Mouse (Mus musculus): ENCODE results near the gene Prr13. TPM values are rescaled to one million over a fixed set of nuclear protein-coding genes. Genes with fewer than 3 reads are reported as not detected.

Gene Prr13
- total RNA-seq, 2 experiments from 2014 or later: 26.4 to 28.0 TPM

- DNase-seq: no peak
Measured at GRCm38 (mm10) chr15:102461430-102462075, 2.7 kb downstream of the Prr13 start.

GRCm38 (mm10) chr15:102463666-102464065 is 4.8 kb downstream of the Prr13 start:
- no peak for DNase-seq

- no peak for DNase-seq
Measured at GRCm38 (mm10) chr15:102468675-102469370, 10.0 kb downstream of the Prr13 start.

- DNase-seq: peak; percentile 97
Measured at GRCm38 (mm10) chr15:102470183-102470604, 11.4 kb downstream of the Prr13 start, which contains the start of gene Pcbp2. TSS of gene Pcbp2 (plus strand) at chr15:102470539.

- DNase-seq: peak; percentile 89
Measured at GRCm38 (mm10) chr15:102470605-102471294, 11.9 kb downstream of the Prr13 start.

- DNase-seq: no peak
Measured at GRCm38 (mm10) chr15:102471295-102471645, 12.4 kb downstream of the Prr13 start.

- no peak for DNase-seq
Measured at GRCm38 (mm10) chr15:102471727-102472126, 12.9 kb downstream of the Prr13 start.

- no peak for DNase-seq
Measured at GRCm38 (mm10) chr15:102473246-102473645, 14.4 kb downstream of the Prr13 start.

- DNase-seq: no peak
Measured at GRCm38 (mm10) chr15:102474520-102474919, 15.7 kb downstream of the Prr13 start.

GRCm38 (mm10) chr15:102483136-102483535 is 24.3 kb downstream of the Prr13 start:
- no peak for DNase-seq

GRCm38 (mm10) chr15:102485853-102486252 is 27.0 kb downstream of the Prr13 start:
- DNase-seq: no peak

GRCm38 (mm10) chr15:102487664-102488063 is 28.8 kb downstream of the Prr13 start:
- DNase-seq: no peak

GRCm38 (mm10) chr15:102498322-102498721 is 39.5 kb downstream of the Prr13 start:
- no peak for DNase-seq

- no peak for DNase-seq
Measured at GRCm38 (mm10) chr15:102499370-102499769, 40.5 kb downstream of the Prr13 start.

- DNase-seq: no peak
Measured at GRCm38 (mm10) chr15:102499851-102500250, 41.0 kb downstream of the Prr13 start.

- DNase-seq: no peak
Measured at GRCm38 (mm10) chr15:102500479-102500878, 41.7 kb downstream of the Prr13 start.

- no peak for DNase-seq
Measured at GRCm38 (mm10) chr15:102501084-102501814, 42.4 kb downstream of the Prr13 start.

GRCm38 (mm10) chr15:102502254-102502840 is 43.5 kb downstream of the Prr13 start:
- no peak for DNase-seq

- DNase-seq: no peak
Measured at GRCm38 (mm10) chr15:102503447-102503846, 44.6 kb downstream of the Prr13 start, which contains the start of gene Gm10337. TSS of gene Gm10337 (plus strand) at chr15:102503722.

- DNase-seq: no peak
Measured at GRCm38 (mm10) chr15:102503924-102504782, 45.3 kb downstream of the Prr13 start.

- DNase-seq: no peak
Measured at GRCm38 (mm10) chr15:102505073-102505769, 46.4 kb downstream of the Prr13 start.

All from heart, postnatal 4 days (tissue).